Mouse (Mus musculus) urinary bladder, postnatal 25 days (tissue): Measurements from ENCODE around the gene Lpar2.
A peak's percentile ranks its signal among the peaks of the same experiment; 100 is the strongest.

Source experiments
- DNase-seq: peaks from one replicate; pipeline ENCODE4 v3.0.0; 2022; ENCODE audit warnings: low spot score

The Lpar2 gene

DNA sequence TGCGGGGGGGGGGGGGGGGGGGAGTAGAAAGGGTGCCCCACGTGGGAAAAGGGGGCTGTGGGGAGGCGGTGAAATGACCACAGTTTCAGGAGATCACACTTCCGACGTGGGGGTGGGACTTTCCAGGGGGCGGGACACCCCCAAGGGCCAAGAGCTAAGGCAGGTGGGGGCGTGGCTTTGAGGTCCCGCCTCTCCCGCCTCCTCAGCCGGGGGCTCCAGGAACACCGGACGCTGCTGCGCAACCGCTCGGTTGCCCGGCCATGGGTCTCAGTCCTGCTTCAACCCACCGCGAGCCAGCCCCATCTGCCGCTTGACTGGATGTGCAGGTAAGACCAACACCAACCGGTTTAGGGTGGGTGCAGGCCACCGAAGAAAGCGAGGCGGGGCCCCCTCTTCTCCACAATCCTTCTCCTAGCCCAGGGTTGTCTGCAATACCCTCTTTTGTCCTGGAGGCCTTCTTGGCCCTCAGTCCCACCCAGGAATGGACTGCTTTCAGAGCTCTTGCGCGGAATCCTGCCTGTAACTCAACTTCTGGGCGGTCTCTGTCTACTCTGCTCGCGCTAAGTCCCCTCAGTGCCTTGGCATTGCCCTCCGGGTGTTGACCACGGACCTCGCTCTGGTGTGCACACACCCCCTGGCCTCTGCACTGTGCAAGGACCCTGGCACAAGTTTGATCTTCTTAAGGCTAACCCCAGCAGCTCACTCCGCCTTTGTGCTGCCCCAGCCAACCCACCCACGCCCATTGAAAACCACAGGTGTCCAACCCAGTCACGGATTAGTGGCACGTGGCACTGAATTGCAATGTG lies at the start of gene Lpar2:
TSS of gene Lpar2 (plus strand) at position 44 of the 806 bp plus-strand sequence.
- peak; percentile 58 for DNase-seq

GRCm38 (mm10) chr8:69774503-69775148 lies 47.6 kb upstream of the Lpar2 start, which contains the start of gene Gm20422:
Gene Gm20422 (minus strand): TSS chr8:69774886.
- DNase-seq: peak; percentile 76

- DNase-seq: peak; percentile 1
Measured at GRCm38 (mm10) chr8:69775149-69775534, 47.1 kb upstream of the Lpar2 start.

GRCm38 (mm10) chr8:69777111-69777510 lies 45.1 kb upstream of the Lpar2 start:
- peak; percentile 2 for DNase-seq

- DNase-seq: peak; percentile 2
Measured at GRCm38 (mm10) chr8:69789105-69789504, 33.1 kb upstream of the Lpar2 start.

DNA sequence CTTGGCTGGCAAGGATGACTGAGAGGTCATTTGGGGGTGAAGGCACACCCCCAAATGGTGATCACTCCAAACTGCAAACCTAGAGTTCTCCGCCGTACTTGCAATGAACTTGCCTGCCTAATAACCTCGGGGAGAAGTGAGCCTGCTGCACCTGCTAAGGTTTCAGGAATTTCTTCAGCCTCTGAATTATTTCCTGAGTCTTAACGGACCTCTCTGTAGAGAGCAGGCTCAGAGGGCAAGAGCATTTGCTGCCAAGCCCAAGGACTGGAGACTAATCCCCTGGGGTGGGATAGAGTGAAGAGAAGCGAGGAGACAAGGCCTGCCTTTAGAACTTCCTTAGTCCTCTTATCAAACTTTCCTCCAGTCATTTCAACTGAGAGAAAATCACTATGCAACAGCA lies 32.5 kb upstream of the Lpar2 start:
- DNase-seq: peak; percentile 2

GRCm38 (mm10) chr8:69790364-69790763 lies 31.9 kb upstream of the Lpar2 start:
- peak; percentile 2 for DNase-seq

GRCm38 (mm10) chr8:69790773-69791367 lies 31.4 kb upstream of the Lpar2 start, which contains the start of the genes Atp13a1 and Zfp866:
Gene Atp13a1 (plus strand): TSS chr8:69791163.
Gene Zfp866 (minus strand): TSS chr8:69791178.
- DNase-seq: peak; percentile 85

DNA sequence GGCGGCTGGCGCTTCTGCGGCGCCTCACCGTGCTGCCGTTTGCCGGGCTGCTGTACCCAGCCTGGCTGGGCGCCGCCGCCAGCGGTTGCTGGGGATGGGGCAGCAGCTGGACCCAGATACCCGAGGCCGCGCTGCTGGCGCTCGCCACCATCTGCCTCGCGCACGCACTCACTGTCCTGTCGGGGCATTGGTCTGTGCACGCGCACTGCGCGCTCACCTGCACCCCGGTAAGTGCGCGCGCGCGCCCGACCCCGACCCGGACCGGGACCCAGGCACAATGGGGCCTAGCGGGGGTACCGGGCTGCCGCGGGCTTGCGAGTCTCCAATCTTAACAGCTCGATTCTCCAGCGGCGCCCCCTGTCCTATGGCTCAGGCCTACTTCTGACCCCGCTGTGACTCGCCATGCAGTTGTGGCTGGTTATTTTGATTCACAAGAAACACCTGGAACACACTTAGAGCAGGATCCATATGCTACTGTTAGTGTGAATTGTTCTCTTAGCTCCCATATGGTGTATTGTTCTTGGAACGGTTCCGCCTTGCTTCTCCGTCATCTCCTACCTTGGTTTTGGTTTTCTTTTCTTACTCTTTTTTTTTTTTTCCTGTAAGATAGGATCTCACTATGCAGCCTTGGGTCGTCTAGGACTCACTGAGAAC lies 30.7 kb upstream of the Lpar2 start:
- peak; percentile 29 for DNase-seq

DNA sequence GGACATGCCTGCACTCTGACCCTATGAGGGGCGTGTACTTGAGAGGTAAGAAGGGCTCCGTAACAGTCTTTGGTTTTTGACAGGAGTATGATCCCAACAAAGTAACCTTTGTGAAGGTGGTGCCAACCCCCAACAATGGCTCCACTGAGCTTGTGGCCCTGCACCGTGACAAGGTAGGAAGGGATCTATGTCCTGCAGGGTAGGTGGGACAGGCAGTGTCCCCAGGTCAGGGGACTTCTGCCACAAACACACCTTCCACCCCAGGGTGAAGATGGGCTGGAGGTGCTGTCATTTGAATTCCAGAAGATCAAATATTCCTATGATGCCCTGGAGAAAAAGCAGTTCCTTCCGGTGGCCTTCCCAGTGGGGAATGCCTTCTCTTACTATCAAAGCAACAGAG lies 28.6 kb upstream of the Lpar2 start:
- peak; percentile 3 for DNase-seq

GRCm38 (mm10) chr8:69794096-69794495 lies 28.1 kb upstream of the Lpar2 start:
- DNase-seq: no peak

GRCm38 (mm10) chr8:69794901-69795300 lies 27.3 kb upstream of the Lpar2 start:
- peak; percentile 2 for DNase-seq

DNA sequence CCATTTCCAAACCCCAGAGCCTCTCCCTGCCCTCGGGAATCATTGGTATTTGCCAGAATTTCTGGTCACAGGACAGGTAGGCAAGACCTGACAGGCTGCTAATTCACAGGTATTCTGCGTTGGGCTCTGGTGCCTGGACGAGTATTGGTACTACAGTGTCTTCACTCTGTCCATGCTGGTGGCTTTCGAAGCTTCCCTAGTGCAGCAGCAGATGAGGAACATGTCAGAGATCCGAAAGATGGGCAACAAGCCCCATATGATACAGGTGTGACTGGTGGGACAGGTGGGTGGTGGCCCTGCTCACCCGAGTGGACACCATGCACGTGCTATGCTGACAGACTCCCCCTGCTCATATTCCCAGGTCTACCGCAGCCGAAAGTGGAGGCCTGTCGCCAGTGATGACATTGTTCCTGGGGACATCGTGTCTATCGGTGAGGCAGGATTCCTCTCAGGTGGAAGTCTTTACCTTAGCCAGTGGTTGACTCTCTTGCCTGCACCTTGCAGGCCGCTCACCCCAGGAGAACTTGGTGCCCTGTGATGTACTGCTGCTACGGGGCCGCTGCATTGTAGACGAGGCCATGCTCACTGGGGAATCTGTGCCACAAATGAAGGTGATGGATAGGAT lies 25.4 kb upstream of the Lpar2 start:
- peak; percentile 1 for DNase-seq

DNA sequence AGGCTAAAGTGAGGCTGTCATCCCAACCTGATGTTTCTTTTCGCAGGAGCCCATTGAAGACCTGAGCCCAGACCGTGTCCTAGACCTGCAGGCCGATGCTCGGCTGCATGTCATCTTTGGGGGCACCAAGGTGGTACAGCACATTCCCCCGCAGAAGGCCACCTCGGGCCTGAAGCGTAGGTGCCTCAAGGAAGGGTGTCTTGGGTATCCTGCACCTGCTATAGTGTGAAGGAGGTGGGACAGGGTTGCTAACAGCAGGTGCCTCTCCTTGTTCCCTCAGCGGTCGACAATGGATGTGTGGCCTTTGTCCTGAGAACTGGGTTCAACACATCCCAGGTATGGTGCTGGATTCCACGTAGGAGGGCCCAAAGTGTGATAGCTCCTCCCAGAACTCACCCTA lies 24.6 kb upstream of the Lpar2 start:
- peak; percentile 1 for DNase-seq

DNA sequence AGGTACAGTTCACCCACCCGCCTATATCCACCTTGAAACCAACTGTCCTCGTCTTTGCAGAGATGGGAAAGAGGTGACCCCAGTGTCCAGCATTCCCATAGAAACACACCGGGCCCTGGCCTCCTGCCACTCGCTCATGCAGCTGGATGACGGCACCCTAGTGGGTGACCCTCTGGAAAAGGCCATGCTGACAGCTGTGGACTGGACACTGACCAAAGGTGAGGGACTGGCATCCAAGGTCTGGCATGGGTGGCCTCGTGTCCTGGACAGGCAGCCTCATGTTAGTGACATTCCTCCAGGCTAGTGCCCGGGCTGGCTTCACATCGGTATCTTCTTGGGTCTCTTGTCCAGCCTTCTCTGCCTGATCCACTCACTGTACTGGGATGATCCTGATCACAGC lies 23.0 kb upstream of the Lpar2 start:
- DNase-seq: peak; percentile 2

DNA sequence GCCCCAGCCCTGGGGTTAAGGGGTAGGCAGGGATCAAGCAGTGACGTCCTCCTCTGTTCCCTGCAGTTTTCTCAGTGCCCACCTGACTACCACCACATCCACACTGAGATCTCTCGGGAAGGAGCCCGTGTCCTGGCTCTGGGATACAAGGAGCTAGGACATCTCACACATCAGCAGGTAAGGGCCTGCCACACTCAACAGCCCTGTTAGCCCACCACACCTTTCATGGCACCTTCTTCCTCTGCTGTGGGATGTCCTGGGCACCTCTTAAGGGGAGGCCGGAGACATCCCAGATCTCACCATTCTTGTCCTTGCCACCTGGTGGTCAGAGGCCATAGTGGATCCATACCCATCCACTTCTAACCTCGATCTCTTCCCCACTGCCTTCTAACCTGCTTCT lies 22.3 kb upstream of the Lpar2 start:
- no peak for DNase-seq

DNA sequence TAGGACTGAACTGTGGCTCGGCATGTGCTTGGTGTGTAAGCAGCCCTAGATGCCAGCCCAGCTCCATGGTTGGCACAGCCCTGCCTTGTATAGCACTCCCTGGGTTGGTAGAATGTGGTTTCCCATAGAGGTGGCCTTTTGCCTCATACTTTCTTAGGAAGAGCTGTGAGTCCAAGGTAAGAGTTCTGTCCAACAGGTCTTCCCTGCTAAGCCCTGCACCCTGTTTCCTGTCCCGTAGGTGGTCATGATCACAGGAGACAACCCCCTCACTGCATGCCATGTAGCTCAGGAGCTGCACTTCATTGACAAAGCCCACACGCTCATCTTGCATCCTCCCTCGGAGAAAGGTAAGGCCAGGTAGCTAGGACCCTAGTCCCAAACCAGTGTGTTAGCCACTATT lies 20.4 kb upstream of the Lpar2 start:
- peak; percentile 1 for DNase-seq

- peak; percentile 1 for DNase-seq
Measured at GRCm38 (mm10) chr8:69802216-69802615, 20.0 kb upstream of the Lpar2 start.

DNA sequence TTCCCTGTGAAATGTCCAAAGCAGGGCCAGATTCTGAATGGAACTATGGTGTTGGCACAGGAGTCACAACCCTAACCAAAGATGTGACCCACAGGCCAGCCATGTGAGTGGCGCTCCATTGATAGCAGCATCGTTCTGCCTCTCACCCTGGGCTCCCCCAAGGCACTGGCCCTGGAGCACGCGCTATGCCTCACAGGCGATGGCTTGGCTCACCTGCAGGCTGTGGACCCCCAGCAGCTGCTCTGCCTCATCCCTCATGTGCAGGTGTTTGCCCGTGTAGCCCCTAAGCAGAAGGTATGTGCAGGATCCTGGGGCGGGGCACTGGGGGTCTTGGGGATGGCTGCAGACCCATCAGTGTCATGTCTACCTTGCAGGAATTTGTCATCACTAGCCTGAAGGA lies 18.9 kb upstream of the Lpar2 start:
- DNase-seq: peak; percentile 2

DNA sequence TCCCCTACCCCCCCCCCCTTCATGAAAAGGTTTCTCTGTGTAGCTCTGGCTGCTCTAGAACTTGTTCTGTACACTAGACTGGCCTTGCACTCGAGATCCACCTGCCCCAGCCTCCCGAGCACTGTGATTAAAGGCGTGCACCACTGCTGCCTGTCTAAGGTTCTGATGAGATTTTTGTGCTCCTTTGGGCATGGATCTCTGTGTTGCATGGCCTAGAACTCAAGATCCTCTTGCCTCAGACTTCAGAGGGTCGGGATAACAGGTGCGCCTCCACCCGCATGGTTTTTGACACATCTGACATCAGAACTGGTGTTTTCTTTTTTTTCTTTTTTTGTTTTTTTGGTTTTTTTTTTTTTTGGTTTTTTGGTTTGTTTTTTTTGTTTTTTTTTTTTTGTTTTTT lies 17.7 kb upstream of the Lpar2 start:
- peak; percentile 1 for DNase-seq

DNA sequence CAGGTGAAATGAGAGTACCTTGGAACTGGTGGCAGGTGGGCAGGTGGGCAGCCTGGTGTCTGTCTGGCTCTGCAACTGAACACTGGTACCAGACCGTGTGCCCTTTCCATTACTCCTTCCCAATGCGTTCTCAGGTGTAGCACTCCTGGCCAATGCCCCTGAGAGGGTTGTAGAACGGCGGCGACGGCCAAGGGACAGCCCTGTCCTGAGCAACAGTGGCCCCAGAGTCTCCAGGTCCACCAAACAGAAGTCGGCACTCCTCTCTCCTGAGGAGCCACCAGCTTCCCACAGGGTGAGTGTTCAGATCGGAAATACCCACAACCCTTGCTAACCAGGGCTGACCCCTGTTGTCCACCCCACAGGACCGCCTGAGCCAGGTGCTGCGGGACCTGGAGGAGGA lies 17.1 kb upstream of the Lpar2 start:
- no peak for DNase-seq

- no peak for DNase-seq
Measured at GRCm38 (mm10) chr8:69805491-69805890, 16.7 kb upstream of the Lpar2 start.
